Mouse (Mus musculus) ovary, adult 18-20 months (tissue): ENCODE results near the gene Akt2.

Source experiments
- DNase-seq: peaks from one replicate; pipeline ENCODE4 v3.0.0; 2022; ENCODE audit warnings: low spot score, mixed read lengths

Akt2 gene

DNA sequence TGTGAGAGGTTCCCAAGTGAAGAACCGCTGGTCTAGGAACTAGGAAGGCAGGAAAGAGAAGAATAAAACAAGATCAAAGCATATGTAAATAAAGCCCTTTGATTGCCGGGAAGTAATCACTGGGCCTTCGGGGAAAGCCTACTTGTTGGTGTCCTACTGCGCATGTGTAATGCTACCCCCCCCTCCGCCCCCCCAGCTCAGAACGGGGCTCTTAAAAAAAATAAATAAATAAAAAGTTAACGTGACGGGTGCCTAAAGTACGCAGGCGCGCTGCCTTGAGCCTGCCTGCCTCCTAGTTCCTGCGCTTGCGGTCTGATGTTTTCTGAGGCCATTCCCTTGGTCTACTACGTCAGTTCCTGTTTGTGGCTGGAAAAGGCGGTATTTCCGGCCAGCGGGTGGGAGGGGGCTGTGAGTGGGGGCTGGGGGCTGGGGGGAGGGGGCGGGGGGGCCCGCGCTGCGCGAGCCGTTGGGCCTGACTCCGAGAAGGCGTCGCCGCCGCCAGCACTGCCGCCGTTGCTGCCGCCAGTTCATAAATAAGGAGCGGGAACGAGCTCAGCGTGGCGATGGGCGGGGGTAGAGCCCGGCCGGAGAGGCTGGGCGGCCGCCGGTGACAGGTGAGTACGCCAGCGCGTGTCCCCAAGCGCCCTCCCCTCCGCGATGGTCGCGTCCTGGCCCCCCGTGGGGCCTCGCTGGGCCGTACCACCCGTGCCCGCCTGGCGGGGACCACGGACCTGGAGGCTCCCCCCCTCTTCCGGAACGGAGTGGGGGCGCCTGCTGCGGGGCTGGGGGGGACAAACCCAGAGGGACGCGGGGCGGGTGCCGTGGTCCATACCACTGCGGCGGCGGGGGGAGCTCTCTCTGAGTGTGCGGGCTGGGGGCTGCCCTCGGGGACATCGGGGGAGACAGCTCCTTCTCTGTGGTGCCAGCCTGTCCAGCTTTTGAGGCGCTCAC lies at the start of gene Akt2:
Akt2 (plus strand) TSS at position 287 of the 951 bp plus-strand sequence.
- DNase-seq = peak; percentile 93

GRCm38 (mm10) chr7:27541922-27542321 lies 49.4 kb upstream of the Akt2 start:
- no peak for DNase-seq

- DNase-seq = peak; percentile 74
Observed at GRCm38 (mm10) chr7:27542392-27543033, 48.8 kb upstream of the Akt2 start.

GRCm38 (mm10) chr7:27543065-27543464 lies 48.3 kb upstream of the Akt2 start:
- no peak for DNase-seq

DNA sequence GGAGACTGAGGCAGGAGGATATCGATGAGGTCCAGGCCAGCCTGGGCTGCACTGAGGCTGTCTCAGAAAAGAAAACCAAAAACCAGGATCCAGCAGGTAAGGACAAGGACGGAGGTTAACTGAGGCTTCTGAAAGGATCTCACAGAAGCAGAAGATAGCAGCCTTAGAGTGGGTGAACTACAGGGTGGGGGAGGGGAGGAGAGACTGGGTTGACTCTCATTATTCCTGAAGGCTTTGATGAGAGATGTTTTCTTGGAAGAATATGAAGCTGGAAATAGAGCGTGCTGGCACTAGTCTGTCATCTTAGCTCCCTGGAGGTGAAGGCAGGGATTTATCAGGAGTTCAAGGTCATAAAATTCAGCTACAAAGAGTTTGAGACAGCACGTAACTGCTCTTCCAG lies 47.5 kb upstream of the Akt2 start:
- no peak for DNase-seq

GRCm38 (mm10) chr7:27544675-27545370 lies 46.5 kb upstream of the Akt2 start:
- no peak for DNase-seq

DNA sequence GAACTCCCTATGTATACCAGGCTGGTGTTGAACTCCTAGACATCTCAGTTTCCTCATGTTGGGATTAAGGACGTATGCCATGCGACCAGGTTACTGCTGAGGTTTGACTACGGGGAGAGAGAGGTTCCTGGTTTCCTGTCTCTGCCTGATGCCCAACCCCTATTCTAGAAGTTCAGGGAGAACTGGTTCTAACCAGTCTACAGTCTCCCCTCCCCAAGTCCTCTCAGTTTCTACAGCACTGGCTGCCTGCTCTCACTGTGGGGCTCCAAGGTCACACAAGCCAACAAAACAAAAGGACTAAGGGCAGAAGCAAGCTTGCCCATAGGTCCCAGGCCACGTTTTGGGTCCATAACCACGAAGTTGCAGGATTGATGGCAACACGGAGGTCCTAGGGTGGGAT lies 41.8 kb upstream of the Akt2 start:
- DNase-seq = no peak

GRCm38 (mm10) chr7:27552070-27552469 lies 39.3 kb upstream of the Akt2 start:
- DNase-seq = no peak

DNA sequence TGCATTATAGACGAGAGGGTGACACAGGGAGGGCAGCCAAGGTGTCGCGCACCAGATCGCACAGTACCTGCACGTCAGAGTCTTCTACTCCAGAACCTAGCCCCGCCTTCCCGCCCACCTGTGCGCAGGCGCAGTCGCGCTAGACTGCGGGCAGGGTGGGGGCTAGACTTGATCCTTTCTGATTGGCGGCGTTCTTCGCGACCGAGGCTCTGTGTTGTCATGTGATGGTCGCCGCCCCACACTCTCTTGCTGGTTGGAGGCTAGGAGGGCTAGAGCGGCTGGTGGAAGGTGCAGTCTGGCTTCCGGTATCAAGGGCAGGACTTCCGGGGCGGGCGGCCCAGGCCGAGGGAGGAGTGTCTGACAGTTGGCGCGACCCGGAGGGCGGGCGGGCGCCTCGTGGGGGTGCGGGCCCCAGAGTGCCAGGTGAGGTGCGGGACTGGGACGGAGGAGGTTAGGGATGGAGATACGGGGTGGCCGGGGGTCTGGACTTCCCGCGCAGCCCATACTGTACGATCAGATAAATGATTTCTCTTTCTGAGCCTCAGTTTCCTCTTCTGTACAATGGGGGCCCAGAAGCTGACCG lies 38.3 kb upstream of the Akt2 start, which contains the start of the genes Pld3 and 2310022A10Rik:
Pld3 (minus strand) TSS at position 288 of the 583 bp plus-strand sequence.
2310022A10Rik (plus strand) TSS at position 303 of the 583 bp plus-strand sequence.
- DNase-seq = peak; percentile 96

- no peak for DNase-seq
Observed at GRCm38 (mm10) chr7:27560291-27560887, 31.0 kb upstream of the Akt2 start.

DNA sequence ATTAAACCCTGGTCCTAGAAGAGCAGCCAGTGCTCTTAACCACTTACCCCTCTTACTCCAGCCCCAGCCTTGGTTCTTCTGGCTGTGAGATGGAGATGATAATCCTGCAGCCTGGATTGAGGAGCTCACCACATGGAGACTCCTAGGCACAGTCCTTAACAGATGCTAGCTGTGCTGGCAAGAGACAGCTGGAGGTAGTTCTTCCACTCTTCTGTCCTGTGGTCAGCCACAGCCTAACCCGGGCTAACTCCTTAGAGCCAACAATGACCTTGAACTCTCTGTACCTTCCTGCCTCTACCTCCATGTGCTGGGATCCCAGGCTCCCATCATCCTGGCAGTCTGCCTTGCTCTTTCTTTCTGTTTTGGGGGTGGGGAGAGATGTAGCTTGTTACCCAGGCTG lies 30.4 kb upstream of the Akt2 start:
- DNase-seq = no peak

DNA sequence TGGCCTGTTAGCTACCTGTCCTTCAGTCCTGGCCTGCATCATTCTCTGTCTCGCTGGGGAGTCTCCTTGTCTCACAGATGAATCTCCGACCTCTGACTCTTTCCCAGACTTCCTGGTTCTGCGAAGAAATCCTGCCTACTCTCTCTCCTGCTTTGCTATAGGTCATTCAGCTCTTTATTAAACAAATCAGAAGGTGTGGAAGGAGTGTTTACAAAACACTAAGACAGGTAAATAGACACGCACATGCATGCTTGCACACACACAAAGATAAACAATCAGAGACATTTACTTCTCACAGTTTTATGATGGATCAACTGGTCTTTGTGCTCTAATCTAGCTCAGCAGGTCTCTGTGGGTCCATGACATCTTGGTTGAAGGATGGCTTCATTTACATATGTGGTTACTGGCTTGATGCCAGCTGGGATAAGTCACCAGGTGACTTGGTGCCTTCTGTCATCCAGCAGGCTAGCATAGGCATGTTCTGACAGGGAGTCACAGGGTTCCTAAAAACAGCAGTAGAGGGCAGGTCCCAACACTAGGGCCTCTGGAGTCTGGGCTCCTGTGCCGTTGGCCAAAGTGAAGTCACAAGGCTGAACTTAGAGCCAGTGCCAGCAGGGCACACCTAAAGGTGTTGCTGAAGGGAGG lies 21.6 kb upstream of the Akt2 start:
- DNase-seq = no peak

GRCm38 (mm10) chr7:27572133-27572532 lies 19.2 kb upstream of the Akt2 start:
- no peak for DNase-seq

DNA sequence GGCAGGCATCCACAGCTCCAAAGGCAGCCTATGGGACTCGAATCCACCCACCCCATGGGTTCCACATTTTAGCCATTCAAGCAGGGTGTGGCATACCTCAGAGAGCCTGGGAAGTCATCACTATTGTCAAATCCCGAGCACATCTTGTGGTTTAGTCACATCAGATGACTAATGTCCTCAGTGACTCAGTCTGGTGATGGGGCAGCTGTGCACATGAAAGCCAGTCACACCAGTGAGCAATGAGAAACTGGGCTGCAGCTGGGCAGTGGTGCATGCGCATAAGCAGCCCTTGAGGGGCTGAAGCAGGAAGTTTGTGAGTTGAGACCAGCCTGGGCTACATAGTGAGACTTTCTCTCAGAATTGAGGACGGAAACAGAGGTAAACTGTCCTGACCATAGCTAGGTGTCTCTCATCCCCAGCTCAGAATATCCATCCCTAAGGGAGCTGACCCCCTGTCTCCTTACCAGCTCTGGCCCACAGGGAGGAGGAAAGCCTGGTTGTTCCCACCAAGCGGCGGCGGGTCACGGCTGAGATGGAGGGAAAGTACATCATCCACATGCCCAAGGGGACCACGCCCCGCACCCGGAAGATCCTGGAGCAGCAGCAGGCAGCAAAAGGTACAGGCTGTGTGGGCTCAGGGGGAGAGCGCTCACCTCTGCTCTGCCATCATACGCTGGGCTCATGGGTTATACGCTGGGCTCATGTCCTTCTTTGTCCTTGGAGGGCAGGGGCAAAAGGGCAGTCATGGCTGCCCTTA lies 17.1 kb upstream of the Akt2 start:
- no peak for DNase-seq

DNA sequence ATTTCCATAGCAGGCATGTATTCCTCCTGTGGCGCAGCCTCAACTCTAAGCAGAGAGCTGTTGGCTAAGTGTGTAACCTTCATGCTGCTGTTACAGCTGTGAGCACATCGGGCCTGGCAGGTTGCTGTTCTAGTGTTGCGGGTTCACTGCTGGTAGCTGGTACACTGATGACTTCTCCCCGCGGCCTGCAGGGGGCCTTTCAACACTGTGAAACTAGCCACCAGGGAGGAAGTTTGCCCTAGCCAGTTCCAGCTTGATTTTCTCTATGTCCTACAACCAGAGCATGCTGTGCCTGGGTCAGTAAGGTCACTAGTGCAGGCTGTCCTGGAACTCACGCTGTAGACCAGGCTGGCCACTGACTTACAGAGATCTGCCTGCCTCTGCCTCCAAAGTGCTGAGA lies 14.4 kb upstream of the Akt2 start:
- no peak for DNase-seq

DNA sequence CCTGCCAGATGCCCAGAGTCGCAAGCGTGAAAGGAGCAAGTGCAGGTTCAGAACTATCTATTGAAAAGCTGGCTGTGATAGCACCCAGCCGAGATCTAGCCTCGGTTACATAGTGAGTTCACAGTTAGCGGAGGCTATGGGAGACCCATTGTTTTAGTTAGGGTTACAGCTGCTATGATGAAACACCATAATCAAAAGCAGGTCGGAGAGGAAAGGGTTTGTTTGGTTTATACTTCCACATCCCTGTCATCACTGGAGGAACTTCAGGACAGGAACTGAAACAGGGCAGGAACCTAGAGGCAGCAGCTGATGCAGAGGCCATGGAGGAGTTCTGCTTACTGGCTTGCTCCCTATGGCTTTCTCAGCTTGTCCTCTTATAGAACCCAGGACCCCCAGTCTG lies 13.8 kb upstream of the Akt2 start:
- DNase-seq = no peak

GRCm38 (mm10) chr7:27578465-27578864 lies 12.9 kb upstream of the Akt2 start:
- DNase-seq = no peak

DNA sequence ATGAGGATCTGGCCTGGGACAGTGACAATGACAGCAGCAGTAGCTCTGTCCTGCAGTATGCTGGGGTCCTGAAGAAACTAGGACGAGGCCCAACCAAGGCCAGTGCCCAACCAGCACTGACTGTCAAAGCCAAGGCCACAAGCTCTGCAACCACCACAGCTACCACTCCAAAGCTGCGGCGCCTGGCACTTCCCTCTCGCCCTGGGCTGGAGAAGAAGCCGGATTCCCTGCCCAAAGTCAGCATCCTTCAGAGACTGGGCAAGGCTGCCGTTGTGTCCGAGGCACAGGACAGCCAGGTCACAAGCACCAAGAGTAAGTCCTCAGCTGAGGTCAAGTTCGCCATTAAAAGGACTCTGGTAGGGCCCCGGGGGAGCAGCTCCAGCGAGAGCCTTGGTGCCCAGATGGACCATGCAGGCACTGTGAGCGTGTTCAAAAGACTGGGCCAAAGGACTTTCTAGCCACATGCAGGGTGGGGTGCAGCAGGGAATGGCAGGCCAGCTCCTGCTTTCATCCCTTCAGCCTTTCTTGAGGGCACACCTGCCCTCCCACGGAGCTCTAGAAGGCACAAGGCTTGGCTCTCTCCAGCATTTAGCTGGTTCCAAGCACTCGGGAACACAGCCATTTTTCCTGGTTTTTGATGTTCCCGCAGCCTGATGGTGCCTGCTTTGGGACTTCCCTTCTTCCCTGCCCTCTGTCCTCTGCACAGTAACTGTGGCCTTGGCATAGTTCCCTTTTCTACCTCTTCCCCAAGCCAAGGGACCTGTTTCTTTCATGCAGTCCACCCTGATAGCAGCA lies 10.8 kb upstream of the Akt2 start:
- no peak for DNase-seq

DNA sequence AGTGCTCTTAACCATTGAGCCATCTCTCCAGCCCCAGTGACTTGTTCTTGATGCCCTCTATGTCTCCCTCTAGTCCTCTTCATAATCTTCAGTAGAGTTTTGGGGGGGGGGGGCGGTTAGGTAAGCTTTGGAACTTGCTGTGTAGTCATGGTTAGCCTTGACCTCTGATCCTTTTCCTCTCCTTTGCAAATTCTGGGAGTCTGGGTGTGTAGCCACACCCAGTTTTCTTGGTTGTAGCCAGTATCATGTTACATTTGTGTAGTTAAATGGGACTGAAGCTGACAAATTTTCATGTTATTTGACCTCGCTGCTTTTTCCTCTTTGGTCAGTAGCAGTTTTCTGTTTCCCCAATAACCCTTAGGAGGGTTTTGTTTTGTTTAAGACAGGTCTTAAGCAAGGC lies 4.5 kb upstream of the Akt2 start:
- no peak for DNase-seq

- DNase-seq = no peak
Observed at GRCm38 (mm10) chr7:27587741-27588140, 3.6 kb upstream of the Akt2 start.
